Mouse (Mus musculus): ENCODE measurements around the gene Acin1.

DNA sequence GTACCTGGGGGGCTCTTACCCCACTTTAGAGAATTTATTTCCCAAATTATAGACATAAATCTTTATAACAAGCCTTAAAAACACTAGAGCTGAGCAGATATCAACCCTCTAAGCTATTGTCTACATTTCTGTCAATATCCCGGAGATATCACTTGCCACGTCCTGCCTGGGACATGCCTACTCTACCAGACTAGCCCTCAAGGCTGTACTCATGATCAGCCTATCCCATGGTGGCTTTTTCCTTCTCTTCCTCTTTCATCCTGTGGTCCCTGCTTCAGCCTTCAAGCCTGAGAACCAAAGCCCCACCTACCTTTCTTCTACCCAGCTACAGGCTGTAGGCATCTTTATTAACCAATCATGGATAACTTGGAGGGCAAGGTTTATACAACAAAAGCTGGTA, 56.9 kb downstream of the Acin1 start:
- no peak for TF ChIP-seq CTCF (IDR thresholded peaks at IDR 0.05; ENCODE audit: low read depth)
- TF ChIP-seq EP300 (IDR thresholded peaks at IDR 0.05; ENCODE audit: low read depth): no peak

Data from heart, postnatal 0 days (tissue).